Mouse (Mus musculus) MEL (cell line): ENCODE results near the gene Sash1. TPM values are rescaled to one million over a fixed set of nuclear protein-coding genes. Genes with fewer than 3 reads are reported as not detected.

Source experiments
- DNase-seq: peaks from one replicate; pipeline ENCODE4 v3.0.0; 2011; ENCODE audit warnings: low read depth, low spot score
- H3K27ac ChIP-seq: 2 replicates; pipeline ENCODE4 v1.5.1; 2012; ENCODE audit warnings: low read depth, mild to moderate bottlenecking, control low read depth, low read length, moderate library complexity; ENCODE audit not compliant: control insufficient read depth
- H3K27me3 ChIP-seq, 2 experiments: fragments of 150-350 bp in 1 of 2; sonication (generic) in 1 of 2; 2 replicates each; pipeline ENCODE4 v1.6.1; 2012; ENCODE audit warnings: low read length in 2 of 2, mild to moderate bottlenecking in 2 of 2, improper control_type of control experiment in 1 of 2, moderate library complexity in 1 of 2; ENCODE audit not compliant: insufficient read depth in 2 of 2, control insufficient read depth in 1 of 2
- H3K36me3 ChIP-seq, 2 experiments: 2 replicates each; pipeline ENCODE4 v1.6.1; 2012 to 2014; ENCODE audit warnings: low read length in 2 of 2, improper control_type of control experiment in 1 of 2, inconsistent platforms in 1 of 2, mild to moderate bottlenecking in 1 of 2; ENCODE audit not compliant: insufficient read depth in 2 of 2, control insufficient read depth in 1 of 2
- H3K4me1 ChIP-seq, 2 experiments: fragments of 150-350 bp in 1 of 2; sonication (generic) in 1 of 2; 2 replicates each; pipeline ENCODE4 v1.6.1; 2012; ENCODE audit warnings: low read length in 2 of 2, improper control_type of control experiment in 1 of 2, mild to moderate bottlenecking in 1 of 2; ENCODE audit not compliant: insufficient read depth in 2 of 2, control insufficient read depth in 1 of 2
- H3K4me3 ChIP-seq, 2 experiments: fragments of 150-350 bp in 1 of 2; sonication (generic) in 1 of 2; 2 replicates each; pipeline ENCODE4 v1.5.1; 2012; ENCODE audit warnings: low read depth in 2 of 2, low read length in 2 of 2, mild to moderate bottlenecking in 2 of 2, moderate library complexity in 2 of 2, control low read depth in 1 of 2, improper control_type of control experiment in 1 of 2; ENCODE audit not compliant: control insufficient read depth in 1 of 2, insufficient read depth in 1 of 2
- H3K79me2 ChIP-seq: 2 replicates; pipeline ENCODE4 v1.6.1; 2012; ENCODE audit warnings: mild to moderate bottlenecking, low read length, moderate library complexity; ENCODE audit not compliant: control insufficient read depth, poor library complexity, insufficient read depth
- H3K9ac ChIP-seq: 2 replicates; pipeline ENCODE4 v1.6.1; 2012; ENCODE audit warnings: low read depth, mild to moderate bottlenecking, control low read depth, low read length, moderate library complexity; ENCODE audit not compliant: control insufficient read depth, poor library complexity, severe bottlenecking
- H3K9me3 ChIP-seq: fragments of 150-350 bp; sonication (generic); replicated peaks from 2 replicates; pipeline ENCODE4 v1.6.1; 2012; ENCODE audit warnings: mild to moderate bottlenecking, low read length, improper control_type of control experiment, moderate library complexity; ENCODE audit not compliant: insufficient read depth
- CHD1 ChIP-seq: IDR thresholded peaks from 2 replicates; pipeline ENCODE4 v1.6.1; 2012; ENCODE audit warnings: low read depth, mild to moderate bottlenecking, inconsistent platforms, low read length, improper control_type of control experiment
- CTCF ChIP-seq, 3 experiments: IDR thresholded peaks in 2 of 3; conservative IDR thresholded peaks in 1 of 3; 2 replicates each; pipeline ENCODE4 v1.5.1; 2011 to 2012; ENCODE audit warnings: low read length in 3 of 3, low read depth in 2 of 3, mild to moderate bottlenecking in 2 of 3, improper control_type of control experiment in 1 of 3, inconsistent platforms in 1 of 3, mixed read lengths in 1 of 3, moderate library complexity in 1 of 3; ENCODE audit not compliant: control insufficient read depth in 1 of 3, insufficient read depth in 1 of 3, poor library complexity in 1 of 3, severe bottlenecking in 1 of 3
- E2F4 ChIP-seq: IDR thresholded peaks from 2 replicates; pipeline ENCODE4 v1.6.1; 2011; ENCODE audit warnings: low read depth, low read length, improper control_type of control experiment, borderline replicate concordance
- GABPA ChIP-seq: IDR thresholded peaks from 2 replicates; pipeline ENCODE4 v1.6.1; 2012; ENCODE audit warnings: low read depth, mild to moderate bottlenecking, inconsistent platforms, low read length, improper control_type of control experiment, moderate library complexity
- JUND ChIP-seq: IDR thresholded peaks from 2 replicates; pipeline ENCODE4 v1.6.1; 2011; ENCODE audit warnings: low read depth, mild to moderate bottlenecking, improper control_type of control experiment, low read length
- MAFK ChIP-seq: IDR thresholded peaks from 2 replicates; pipeline ENCODE4 v1.6.1; 2011; ENCODE audit warnings: low read depth, mild to moderate bottlenecking, low read length, improper control_type of control experiment, borderline replicate concordance
- NRF1 ChIP-seq: IDR thresholded peaks from 2 replicates; pipeline ENCODE4 v1.6.1; 2014; ENCODE audit warnings: low read depth, mild to moderate bottlenecking, inconsistent platforms, low read length, improper control_type of control experiment, moderate library complexity; ENCODE audit not compliant: poor library complexity, insufficient read depth, severe bottlenecking
- POLR2A ChIP-seq, 2 experiments: IDR thresholded peaks; 2 replicates each; pipeline ENCODE4 v1.6.1; 2011 to 2012; ENCODE audit warnings: low read length in 2 of 2, mild to moderate bottlenecking in 2 of 2, control low read depth in 1 of 2, improper control_type of control experiment in 1 of 2, low read depth in 1 of 2, moderate library complexity in 1 of 2; ENCODE audit not compliant: control insufficient read depth in 1 of 2, insufficient read depth in 1 of 2, poor library complexity in 1 of 2
- POLR2AphosphoS5 ChIP-seq: IDR thresholded peaks from 2 replicates; pipeline ENCODE4 v1.6.1; 2012; ENCODE audit warnings: low read depth, borderline replicate concordance, mild to moderate bottlenecking, inconsistent platforms, low read length, moderate library complexity, mixed read lengths
- RCOR1 ChIP-seq: IDR thresholded peaks from 2 replicates; pipeline ENCODE4 v1.6.1; 2012; ENCODE audit warnings: low read depth, mild to moderate bottlenecking, inconsistent platforms, low read length, improper control_type of control experiment
- SIN3A ChIP-seq: IDR thresholded peaks from 2 replicates; pipeline ENCODE4 v1.6.1; 2012; ENCODE audit warnings: low read length, improper control_type of control experiment, inconsistent platforms
- SMC3 ChIP-seq: IDR thresholded peaks from 2 replicates; pipeline ENCODE4 v1.6.1; 2011; ENCODE audit warnings: low read depth, low read length, improper control_type of control experiment
- TAL1 ChIP-seq: IDR thresholded peaks from 2 replicates; pipeline ENCODE4 v1.6.1; 2012; ENCODE audit warnings: mild to moderate bottlenecking, inconsistent platforms, low read length, moderate library complexity, mixed read lengths
- TBP ChIP-seq: IDR thresholded peaks from 2 replicates; pipeline ENCODE4 v1.8.0; 2011; ENCODE audit warnings: low read depth, low read length, improper control_type of control experiment
- UBTF ChIP-seq: IDR thresholded peaks from 2 replicates; pipeline ENCODE4 v1.6.1; 2012; ENCODE audit warnings: low read depth, mild to moderate bottlenecking, inconsistent platforms, low read length, improper control_type of control experiment, moderate library complexity, borderline replicate concordance; ENCODE audit not compliant: insufficient read depth
- USF1 ChIP-seq: IDR thresholded peaks from 2 replicates; pipeline ENCODE4 v1.6.1; 2014; ENCODE audit warnings: low read depth, mild to moderate bottlenecking, inconsistent platforms, low read length, improper control_type of control experiment, moderate library complexity
- ZKSCAN1 ChIP-seq: IDR thresholded peaks from 2 replicates; pipeline ENCODE4 v1.6.1; 2012; ENCODE audit warnings: low read depth, mild to moderate bottlenecking, inconsistent platforms, low read length, improper control_type of control experiment, moderate library complexity
- polyA plus RNA-seq, 2 experiments: library from polyadenylated mRNA; stranded (reverse) in 1 of 2; unstranded in 1 of 2; fragments of >175 nt in 1 of 2; fragments of >200 nt in 1 of 2; gene quantifications; 2 replicates each; pipeline versions ENCODE4 v1.2.1 to v1.2.4; 2012; ENCODE audit warnings: low replicate concordance in 2 of 2, low read depth in 1 of 2; ENCODE audit not compliant: insufficient read length in 2 of 2, insufficient read depth in 1 of 2, missing spikeins in 1 of 2
- total RNA-seq: library from RNA; depleted of rRNA; stranded (reverse); fragments of 300-350 nt; gene quantifications from 2 replicates; pipeline ENCODE4 v1.2.3, GENCODE M21; 2012

The Sash1 gene
- total and polyA plus RNA-seq, 3 experiments, result not detected

DNA sequence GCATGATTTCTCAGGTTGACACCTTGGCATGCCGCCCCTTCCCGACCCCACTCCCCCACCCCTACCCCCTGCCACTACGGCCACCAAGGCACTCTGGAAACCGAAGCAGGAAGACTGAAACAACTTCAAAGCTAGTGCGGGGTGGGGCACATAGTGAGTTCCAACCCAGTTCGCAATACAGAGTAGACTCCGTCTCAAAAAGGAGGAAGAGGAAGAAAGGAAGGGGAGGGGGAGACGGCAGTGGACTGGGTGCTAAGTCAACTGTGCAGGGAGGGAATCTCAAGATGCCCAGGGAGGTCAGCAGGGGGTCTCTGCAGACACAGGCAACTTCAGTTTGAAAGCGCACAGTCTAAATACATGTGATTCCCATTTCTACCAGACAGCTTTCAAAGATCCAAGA is 7.0 kb downstream of the Sash1 start:
- TF ChIP-seq TAL1 (no peak), SIN3A (no peak), POLR2A (IDR thresholded peaks at IDR 0.05; ENCODE audit: control insufficient read depth in 1 of 2, insufficient read depth in 1 of 2, low read depth in 1 of 2, low read length in 2 of 2, poor library complexity in 1 of 2) (no peak), UBTF (no peak), CTCF (IDR thresholded peaks at IDR 0.05 in 2 of 3, conservative IDR thresholded peaks at IDR 0.05 in 1 of 3; ENCODE audit: control insufficient read depth in 1 of 3, insufficient read depth in 1 of 3, low read depth in 2 of 3, low read length in 3 of 3, poor library complexity in 1 of 3, severe bottlenecking in 1 of 3) (no peak), JUND (no peak), CHD1 (no peak), MAFK (no peak), ZKSCAN1 (no peak), USF1 (no peak), E2F4 (no peak), RCOR1 (no peak), TBP (no peak), GABPA (no peak), SMC3 (no peak), POLR2AphosphoS5 (no peak)
- no peaks in the 10 kb centered on the region for H3K36me3 ChIP-seq
- no peak for DNase-seq
- no peak overlapping the region for H3K27ac ChIP-seq
- H3K79me2 ChIP-seq, result no peaks in the 10 kb centered on the region
- no peak overlapping the region for H3K4me3 ChIP-seq
- no peaks in the 10 kb centered on the region; a peak in 1 of 4 replicates for H3K27me3 ChIP-seq
- no peaks in the 10 kb centered on the region for H3K4me1 ChIP-seq
- H3K9me3 ChIP-seq, result no peaks in the 10 kb centered on the region
- no peak overlapping the region for H3K9ac ChIP-seq

DNA sequence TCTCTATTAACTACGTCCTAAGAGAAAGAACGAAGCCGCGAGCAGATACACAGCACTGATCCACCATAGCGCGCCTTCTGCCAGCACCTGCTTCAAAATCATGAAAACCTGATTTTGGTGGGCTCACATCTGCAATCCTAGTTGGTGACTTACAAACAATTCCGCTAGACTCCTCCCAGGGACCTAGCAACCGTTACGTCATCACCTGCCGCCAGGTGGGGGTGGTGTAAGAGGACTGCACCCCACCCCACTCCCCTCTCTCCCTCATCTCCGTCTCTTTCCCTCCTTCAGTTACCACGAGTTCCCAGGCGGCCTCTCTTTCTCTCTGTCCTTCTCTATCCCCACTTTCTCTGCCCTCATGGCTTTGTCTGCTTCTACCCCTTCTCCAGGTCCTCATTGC is 7.5 kb downstream of the Sash1 start:
- no peaks in the 10 kb centered on the region for H3K4me1 ChIP-seq
- H3K27ac ChIP-seq, result no peak overlapping the region
- TF ChIP-seq UBTF (no peak), NRF1 (no peak), SIN3A (no peak), USF1 (no peak), E2F4 (no peak)
- H3K4me3 ChIP-seq, result no peak overlapping the region
- H3K36me3 ChIP-seq, result no peaks in the 10 kb centered on the region
- no peak for DNase-seq
- H3K79me2 ChIP-seq, result no peaks in the 10 kb centered on the region
- H3K27me3 ChIP-seq, result no peaks in the 10 kb centered on the region; a peak in 1 of 4 replicates
- no peaks in the 10 kb centered on the region for H3K9me3 ChIP-seq
- no peak overlapping the region for H3K9ac ChIP-seq
